Comparison of ENCODE assay signal across 8 mouse cellular contexts in the genomic region with DNA sequence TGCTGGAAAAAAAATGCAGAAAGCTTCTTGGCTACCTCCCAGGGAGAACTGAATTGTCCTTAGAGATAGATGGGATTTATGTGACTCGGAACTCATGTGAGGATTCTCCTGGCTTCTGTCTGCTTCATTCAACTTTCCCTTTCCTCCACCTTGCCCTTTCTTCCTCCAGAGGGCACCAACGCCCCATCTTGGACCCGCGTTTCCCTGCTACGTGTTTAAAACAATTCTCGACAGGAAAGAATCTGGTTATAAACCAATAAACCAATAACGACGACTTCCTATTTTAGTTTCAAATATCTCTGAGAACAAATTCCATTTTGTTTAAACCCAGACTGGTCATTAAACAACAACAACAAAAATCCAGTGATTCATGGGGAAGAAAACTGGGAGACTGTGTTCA.
DNase-seq lines count a peak whose midpoint lies in the region; ATAC-seq lines count a peak whose summit lies in the region.

No protein-coding gene starts in this region.

- peaks cover 4% of the 10 kb centered on the region; the same call in 1 of the 2 replicates for H3K27me3 ChIP-seq in embryonic facial prominence, embryonic 13.5 days
- no peaks in the 10 kb centered on the region for H3K27me3 ChIP-seq in heart, embryonic 16.5 days (ENCODE audit: control insufficient read depth, insufficient read depth, low read length)

- DNase-seq in CD4-positive, CD25-positive, alpha-beta regulatory T cell, adult 2 months (ENCODE audit: low read depth, low spot score), result peak; percentile 82
- peak; percentile 76 for DNase-seq in adrenal gland, postnatal 10 days
- peak; percentile 84 for DNase-seq in kidney, postnatal 4 days
- DNase-seq in lung, adult 18-20 months, result peak; percentile 11 to 31
- DNase-seq in retina, adult 2 months (ENCODE audit: low read depth, low spot score), result peak; percentile 13
- peak; percentile 34 to 45 for DNase-seq in urinary bladder, adult 18-20 months (ENCODE audit: low spot score in 2 of 2)

- 6% methylated on average over 8 of the region's 8 CpGs for WGBS in embryonic facial prominence, embryonic 13.5 days
- 5% methylated on average over 8 of the region's 8 CpGs for WGBS in heart, embryonic 16.5 days

- H3K36me3 ChIP-seq in embryonic facial prominence, embryonic 13.5 days, result no peaks in the 10 kb centered on the region
- H3K36me3 ChIP-seq in heart, embryonic 16.5 days (ENCODE audit: control insufficient read depth, insufficient read depth), result no peaks in the 10 kb centered on the region

- ATAC-seq in embryonic facial prominence, embryonic 13.5 days (ENCODE audit: insufficient number of reproducible peaks, insufficient read depth, low FRiP score, low TSS enrichment, low read depth), result no peak
- no peak for ATAC-seq in heart, embryonic 16.5 days (replicated peaks; ENCODE audit: extremely low read depth, insufficient read depth, low FRiP score)

- H3K9me3 ChIP-seq in embryonic facial prominence, embryonic 13.5 days, result no peaks in the 10 kb centered on the region
- no peaks in the 10 kb centered on the region for H3K9me3 ChIP-seq in heart, embryonic 16.5 days (replicated peaks; ENCODE audit: control insufficient read depth, low read length)

- no peak overlapping the region for H3K9ac ChIP-seq in embryonic facial prominence, embryonic 13.5 days
- 0 out of 2 replicates have a peak overlapping the region, but pooled peaks have one; percentile 38 for H3K9ac ChIP-seq in heart, embryonic 16.5 days (ENCODE audit: low read length)

- no peak overlapping the region for H3K27ac ChIP-seq in embryonic facial prominence, embryonic 13.5 days
- no peak overlapping the region for H3K27ac ChIP-seq in heart, embryonic 16.5 days (ENCODE audit: low read length)

- H3K4me2 ChIP-seq in embryonic facial prominence, embryonic 13.5 days, result peak overlapping the region; percentile 30
- peak overlapping the region; percentile 51 for H3K4me2 ChIP-seq in heart, embryonic 16.5 days (ENCODE audit: low read depth, low read length)

- H3K4me3 ChIP-seq in embryonic facial prominence, embryonic 13.5 days, result no peak overlapping the region
- peak overlapping the region; percentile 12; the same call in 1 of the 2 replicates for H3K4me3 ChIP-seq in heart, embryonic 16.5 days (ENCODE audit: low read length)

- H3K4me1 ChIP-seq in embryonic facial prominence, embryonic 13.5 days, result peaks cover 3% of the 10 kb centered on the region
- no peaks in the 10 kb centered on the region for H3K4me1 ChIP-seq in heart, embryonic 16.5 days (ENCODE audit: control insufficient read depth, insufficient read depth, low read length)

Comparison
In these comparisons a context has a peak if more than half of its experiments do, and no peak if none do; other contexts are left out.
1. DNase-seq: peak in every context shown above with its lines; median percentile 84 in kidney, postnatal 4 days; 82 in CD4-positive, CD25-positive, alpha-beta regulatory T cell, adult 2 months; 76 in adrenal gland, postnatal 10 days; 40 in urinary bladder, adult 18-20 months; 21 in lung, adult 18-20 months; 13 in retina, adult 2 months.